Mouse (Mus musculus): ENCODE results near the gene Pls1. TPM values are rescaled to one million over a fixed set of nuclear protein-coding genes. Genes with fewer than 3 reads are reported as not detected.

The Pls1 gene
- total and polyA plus RNA-seq, 3 experiments = 0.31 to 1.2 (median 0.34) TPM

DNA sequence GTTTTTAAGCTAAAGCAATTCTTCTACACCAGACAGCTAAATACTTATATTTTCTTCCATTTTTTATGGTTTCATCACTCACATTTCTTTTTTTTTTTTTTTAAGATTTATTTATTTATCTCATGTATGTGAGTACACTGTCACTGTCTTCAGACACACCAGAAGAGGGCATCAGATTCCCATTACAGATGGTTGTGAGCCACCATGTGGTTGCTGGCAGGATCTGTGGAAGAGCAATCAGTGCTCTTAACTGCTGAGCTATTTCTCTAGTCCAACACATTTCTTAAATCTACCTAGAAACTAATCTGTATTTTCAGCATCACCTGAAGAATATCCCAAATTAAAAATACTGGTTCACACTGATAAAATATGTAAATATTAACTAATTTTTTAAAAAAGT, 108.9 kb downstream of the Pls1 start:
- no peak overlapping the region for H3K27ac ChIP-seq
- H3K4me1 ChIP-seq (ENCODE audit: control insufficient read depth, insufficient read depth, low read length) = no peaks in the 10 kb centered on the region
- no peak for DNase-seq
- H3K79me2 ChIP-seq (replicated peaks; ENCODE audit: control insufficient read depth, insufficient read depth, low read length) = no peaks in the 10 kb centered on the region
- intact Hi-C loops (cut with DNase I) = loop anchor here (5.0 kb wide), 1 partner anchor 116 kb away; no protein-coding TSS in a partner anchor
- no peaks in the 10 kb centered on the region for H3K36me3 ChIP-seq (ENCODE audit: control insufficient read depth, insufficient read depth, low read length)
- H3K27me3 ChIP-seq (ENCODE audit: control insufficient read depth, insufficient read depth, low read length) = no peaks in the 10 kb centered on the region
- H3K4me3 ChIP-seq = no peak overlapping the region
- TF ChIP-seq EP300 (IDR thresholded peaks at IDR 0.05; ENCODE audit: insufficient read depth, low read depth, low read length) = no peak
- peak; percentile 35; the same call in 1 of the 2 replicates for TF ChIP-seq CTCF (IDR thresholded peaks at IDR 0.05)
- no peak for TF ChIP-seq POLR2A (IDR thresholded peaks at IDR 0.05; ENCODE audit: insufficient read depth, low read depth, low read length)
- no peak overlapping the region for H3K9ac ChIP-seq (ENCODE audit: low read depth, low read length)

DNA sequence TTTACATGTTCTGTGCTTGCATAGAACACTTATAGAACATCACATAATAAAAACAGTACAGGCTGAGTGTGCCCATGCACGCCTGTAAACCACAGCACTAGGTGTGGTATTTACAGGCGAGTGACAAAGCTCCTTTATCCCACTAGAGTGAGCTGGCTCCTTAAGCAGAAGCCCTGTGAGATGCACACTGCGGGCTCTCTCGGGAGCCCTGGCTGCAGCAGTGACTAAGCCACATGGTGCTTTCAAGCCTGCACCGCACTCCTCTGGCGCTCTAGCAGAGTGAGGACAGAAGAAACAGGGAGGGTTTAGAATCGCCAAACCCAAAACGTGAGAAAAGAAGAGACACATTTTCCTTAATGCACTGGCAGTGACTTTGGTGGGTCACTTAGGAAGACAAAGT, 132.5 kb downstream of the Pls1 start:
- intact Hi-C loops (cut with DNase I) = no loop called here
- no peaks in the 10 kb centered on the region for H3K36me3 ChIP-seq (ENCODE audit: control insufficient read depth, insufficient read depth, low read length)

DNA sequence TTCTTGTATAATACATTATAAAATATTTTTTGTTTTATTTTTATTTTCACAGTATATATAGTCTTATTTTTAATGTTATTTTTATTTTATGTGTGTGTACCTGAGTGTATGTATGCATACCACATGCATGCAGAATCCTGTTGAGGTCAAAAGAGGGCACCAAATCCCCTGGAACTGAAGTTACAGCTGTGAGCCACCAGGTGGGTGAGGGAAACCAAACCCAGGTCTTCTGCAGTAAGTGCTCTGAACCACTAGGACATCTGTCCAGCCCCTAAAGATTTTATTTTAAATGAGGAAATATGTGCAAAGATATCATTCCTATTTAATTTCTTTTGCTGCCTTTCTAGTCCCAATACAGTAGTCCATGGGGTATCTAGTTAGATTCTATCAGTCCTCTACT, 136.2 kb downstream of the Pls1 start:
- no peak overlapping the region for H3K4me3 ChIP-seq
- DNase-seq = no peak
- TF ChIP-seq CTCF (IDR thresholded peaks at IDR 0.05) (peak; percentile 22; the same call in 1 of the 2 replicates), EP300 (IDR thresholded peaks at IDR 0.05; ENCODE audit: insufficient read depth, low read depth, low read length) (no peak)
- H3K27ac ChIP-seq = no peak overlapping the region
- no peak overlapping the region for H3K9ac ChIP-seq (ENCODE audit: low read depth, low read length)
- H3K4me1 ChIP-seq (ENCODE audit: control insufficient read depth, insufficient read depth, low read length) = no peaks in the 10 kb centered on the region
- intact Hi-C loops (cut with DNase I) = no loop called here
- H3K27me3 ChIP-seq (ENCODE audit: control insufficient read depth, insufficient read depth, low read length) = no peaks in the 10 kb centered on the region
- no peaks in the 10 kb centered on the region for H3K36me3 ChIP-seq (ENCODE audit: control insufficient read depth, insufficient read depth, low read length)
- no peaks in the 10 kb centered on the region for H3K79me2 ChIP-seq (replicated peaks; ENCODE audit: control insufficient read depth, insufficient read depth, low read length)

More for the DNA sequence above, 132.5 kb downstream of the Pls1 start:
- Histone ChIP-seq H3K27me3 (ENCODE audit: control insufficient read depth, insufficient read depth, low read length) (no peaks in the 10 kb centered on the region), H3K4me1 (ENCODE audit: control insufficient read depth, insufficient read depth, low read length) (no peaks in the 10 kb centered on the region), H3K4me3 (no peak overlapping the region), H3K27ac (no peak overlapping the region), H3K79me2 (replicated peaks; ENCODE audit: control insufficient read depth, insufficient read depth, low read length) (no peaks in the 10 kb centered on the region), H3K9ac (ENCODE audit: low read depth, low read length) (no peak overlapping the region)
- no peak for DNase-seq
- TF ChIP-seq CTCF (IDR thresholded peaks at IDR 0.05) (no peak), POLR2A (IDR thresholded peaks at IDR 0.05; ENCODE audit: insufficient read depth, low read depth, low read length) (no peak), EP300 (IDR thresholded peaks at IDR 0.05; ENCODE audit: insufficient read depth, low read depth, low read length) (no peak)
- WGBS = 50% methylated on average over 8 of the region's 8 CpGs

DNA sequence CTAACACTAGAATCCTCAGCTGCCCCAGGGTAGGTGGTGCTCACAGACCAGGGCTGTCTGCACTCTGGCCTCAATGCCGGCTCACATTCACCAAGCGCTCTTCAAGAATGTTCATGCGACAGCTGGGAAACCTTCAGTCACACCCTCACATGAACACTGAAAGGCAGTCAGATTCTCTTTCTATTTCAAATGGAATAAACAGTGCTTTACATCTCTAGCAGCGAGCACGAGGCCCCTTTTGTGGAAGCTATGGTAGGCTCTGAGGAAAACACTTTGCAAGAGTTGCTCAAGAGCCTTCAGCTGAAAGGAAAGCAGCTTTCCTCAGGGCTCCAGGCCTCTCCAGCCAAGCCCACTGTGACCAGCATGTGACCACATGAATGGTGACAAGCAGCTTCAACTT, 139.7 kb downstream of the Pls1 start:
- DNase-seq = no peak
- Histone ChIP-seq H3K4me3 (no peak overlapping the region), H3K4me1 (ENCODE audit: control insufficient read depth, insufficient read depth, low read length) (no peaks in the 10 kb centered on the region), H3K79me2 (replicated peaks; ENCODE audit: control insufficient read depth, insufficient read depth, low read length) (no peaks in the 10 kb centered on the region), H3K27ac (no peak overlapping the region), H3K36me3 (ENCODE audit: control insufficient read depth, insufficient read depth, low read length) (no peaks in the 10 kb centered on the region), H3K9ac (ENCODE audit: low read depth, low read length) (no peak overlapping the region), H3K27me3 (ENCODE audit: control insufficient read depth, insufficient read depth, low read length) (no peaks in the 10 kb centered on the region)
- intact Hi-C loops (cut with DNase I) = no loop called here
- 78% methylated on average over 5 of the region's 5 CpGs for WGBS
- TF ChIP-seq CTCF (IDR thresholded peaks at IDR 0.05) = no peak
- TF ChIP-seq EP300 (IDR thresholded peaks at IDR 0.05; ENCODE audit: insufficient read depth, low read depth, low read length) = no peak
- no peak for TF ChIP-seq POLR2A (IDR thresholded peaks at IDR 0.05; ENCODE audit: insufficient read depth, low read depth, low read length)

DNA sequence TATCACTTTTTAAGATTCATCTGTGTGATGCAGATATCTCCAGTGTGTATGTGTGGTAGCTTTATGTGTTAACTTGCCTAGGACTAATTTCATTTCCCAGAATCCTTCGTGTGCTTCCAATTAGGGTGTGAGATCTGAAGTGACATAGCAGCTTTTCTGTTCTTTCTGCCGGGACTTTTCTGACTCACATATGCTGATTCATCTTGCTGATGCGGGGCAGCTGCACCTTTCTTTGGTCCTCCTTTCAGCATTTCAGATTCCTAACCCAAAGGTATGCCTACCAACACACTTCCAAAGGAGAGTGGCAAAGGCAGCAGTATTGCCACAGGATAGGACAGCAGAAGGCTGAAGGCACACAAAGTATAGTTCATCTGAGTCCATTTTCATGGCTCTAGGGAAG, 141.0 kb downstream of the Pls1 start:
- intact Hi-C loops (cut with DNase I) = no loop called here
- Histone ChIP-seq H3K27ac (no peak overlapping the region), H3K27me3 (ENCODE audit: control insufficient read depth, insufficient read depth, low read length) (no peaks in the 10 kb centered on the region), H3K36me3 (ENCODE audit: control insufficient read depth, insufficient read depth, low read length) (no peaks in the 10 kb centered on the region), H3K4me1 (ENCODE audit: control insufficient read depth, insufficient read depth, low read length) (no peaks in the 10 kb centered on the region), H3K79me2 (replicated peaks; ENCODE audit: control insufficient read depth, insufficient read depth, low read length) (no peaks in the 10 kb centered on the region), H3K4me3 (no peak overlapping the region), H3K9ac (ENCODE audit: low read depth, low read length) (no peak overlapping the region)
- WGBS = 80% methylated on average over 3 of the region's 3 CpGs
- no peak for DNase-seq
- no peak for TF ChIP-seq EP300 (IDR thresholded peaks at IDR 0.05; ENCODE audit: insufficient read depth, low read depth, low read length)
- TF ChIP-seq POLR2A (IDR thresholded peaks at IDR 0.05; ENCODE audit: insufficient read depth, low read depth, low read length) = no peak
- no peak for TF ChIP-seq CTCF (IDR thresholded peaks at IDR 0.05)

Other genes starting within 250 kb of the Pls1 start
- 10 to 100 TPM; 27.8 to 28.7 TPM for gene Pcolce2, start 207.7 kb downstream of the Pls1 start, total RNA-seq (2021)
- gene Pcolce2, start 207.7 kb downstream of the Pls1 start, polyA plus RNA-seq (2012; rRNA removed) = 3.0 and 3.9 TPM in 2 replicates
- 1 to 10 TPM; 6.8 to 7.0 TPM for gene Trpc1, start 94.9 kb downstream of the Pls1 start, total RNA-seq (2021)
- gene Trpc1, start 94.9 kb downstream of the Pls1 start, polyA plus RNA-seq (2012; rRNA removed) = 2.8 and 5.4 TPM in 2 replicates
- gene Atr, start 12.3 kb upstream of the Pls1 start, total RNA-seq (2021) = 1 to 10 TPM; 7.2 to 7.5 TPM
- gene Atr, start 12.3 kb upstream of the Pls1 start, polyA plus RNA-seq (2012; rRNA removed) = 2.0 and 5.2 TPM in 2 replicates
- 10 to 100 TPM; 16.3 to 20.4 TPM for gene Xrn1, start 109.4 kb upstream of the Pls1 start, total RNA-seq (2021)
- 3.3 and 6.5 TPM in 2 replicates for gene Xrn1, start 109.4 kb upstream of the Pls1 start, polyA plus RNA-seq (2012; rRNA removed)

All from heart, adult 2 months (tissue).